Mouse (Mus musculus) MEL-GATA-1-ER (cell line): ENCODE data around the gene Hdac8.

ENCODE experiments used
- DNase-seq: peaks from one replicate; pipeline ENCODE4 v3.0.0-alpha.2; 2012; ENCODE audit warnings: low read depth; ENCODE audit errors: extremely low read depth

The Hdac8 gene

DNA sequence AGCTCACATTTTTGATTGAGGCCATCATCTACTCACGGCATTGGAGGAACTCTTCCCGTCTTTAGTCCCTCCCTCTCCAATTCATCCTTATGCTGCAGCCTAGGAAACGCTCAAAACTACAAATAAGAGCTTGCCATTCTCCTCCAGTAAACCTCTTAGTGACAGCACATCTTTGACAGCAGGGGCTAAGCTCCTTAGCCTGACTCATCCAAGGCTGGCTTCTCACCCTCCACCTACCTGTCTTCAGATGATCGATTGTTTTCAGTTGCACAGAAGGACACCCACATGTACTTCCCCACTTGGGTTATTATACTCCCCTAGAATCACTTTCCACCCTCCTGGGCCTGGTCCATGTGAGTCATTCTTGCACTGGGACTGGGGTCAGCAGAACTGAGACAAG lies 163.5 kb downstream of the Hdac8 start:
- no peak for DNase-seq

DNA sequence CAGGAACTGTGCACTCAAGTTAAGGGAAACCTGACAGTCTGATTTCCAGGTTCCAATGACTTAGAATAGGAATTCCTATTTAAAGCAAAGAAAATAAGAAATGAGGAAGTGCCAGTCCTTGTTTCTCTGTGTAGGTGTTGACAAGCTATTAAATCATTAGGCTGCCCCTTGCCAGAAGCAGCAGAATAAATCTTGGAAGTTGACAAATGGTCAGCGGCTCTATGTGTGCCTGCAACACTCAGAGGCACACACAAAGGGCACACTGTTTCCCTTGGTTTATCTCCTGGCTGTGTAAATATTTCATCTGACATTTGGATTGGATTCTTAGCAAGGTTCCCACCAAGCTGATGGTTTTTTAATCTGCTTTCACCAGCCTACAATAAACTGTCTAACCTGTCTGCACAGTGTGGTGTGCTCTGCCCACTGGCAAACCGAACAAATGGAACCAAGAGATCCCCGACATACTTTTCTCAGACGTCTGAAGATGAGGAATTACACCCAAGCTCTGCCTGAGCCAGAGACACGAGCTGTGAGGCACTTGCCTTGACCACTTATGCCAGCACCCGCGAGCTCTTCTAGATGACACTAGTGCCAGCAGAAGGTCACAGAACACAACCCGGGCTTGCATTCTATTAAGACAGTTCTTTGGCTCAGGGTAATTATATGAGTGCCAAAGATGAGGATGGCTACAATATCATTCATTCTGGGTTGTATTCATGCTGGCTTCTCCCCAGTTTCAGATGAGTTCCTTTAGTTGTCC lies 165.6 kb downstream of the Hdac8 start:
- DNase-seq: peak; percentile 1

DNA sequence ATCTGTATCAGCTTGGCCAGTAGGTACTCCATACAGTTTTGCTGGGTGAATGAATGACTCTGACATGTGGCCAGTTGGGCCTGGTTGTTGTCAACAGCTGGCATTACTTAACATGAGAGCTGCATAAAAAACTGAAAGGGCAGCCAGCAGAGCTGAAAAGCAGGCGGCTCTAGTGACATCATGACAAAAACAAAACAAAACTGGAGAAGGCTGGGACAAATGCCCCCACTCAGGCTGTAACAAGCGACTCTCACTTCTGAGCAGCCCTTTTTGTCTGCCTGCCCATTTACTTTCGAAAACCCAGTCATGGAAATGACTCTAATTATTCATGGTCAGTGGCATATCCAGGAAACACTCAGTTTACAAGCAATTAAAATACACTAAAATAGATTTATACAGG lies 185.5 kb downstream of the Hdac8 start:
- DNase-seq: no peak

DNA sequence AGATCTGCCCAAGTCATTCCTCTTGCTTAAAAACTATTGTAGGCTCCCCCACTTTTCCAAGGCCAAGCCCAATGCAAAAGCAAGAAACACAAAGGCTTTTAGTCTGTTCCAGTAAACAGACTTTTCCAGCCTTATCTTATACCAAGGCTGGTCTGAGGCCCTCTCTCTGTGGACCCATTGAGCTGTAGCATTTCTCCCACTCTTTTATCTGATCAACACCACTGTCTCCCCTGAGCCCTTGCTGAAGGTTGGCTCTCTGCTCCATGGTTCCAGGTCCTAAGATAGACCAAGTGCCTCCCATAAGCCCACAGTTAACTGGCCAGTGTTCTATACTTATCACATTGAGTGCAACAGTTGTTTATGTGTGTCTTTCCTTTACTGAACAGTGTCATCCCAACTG lies 185.9 kb downstream of the Hdac8 start:
- DNase-seq: no peak

DNA sequence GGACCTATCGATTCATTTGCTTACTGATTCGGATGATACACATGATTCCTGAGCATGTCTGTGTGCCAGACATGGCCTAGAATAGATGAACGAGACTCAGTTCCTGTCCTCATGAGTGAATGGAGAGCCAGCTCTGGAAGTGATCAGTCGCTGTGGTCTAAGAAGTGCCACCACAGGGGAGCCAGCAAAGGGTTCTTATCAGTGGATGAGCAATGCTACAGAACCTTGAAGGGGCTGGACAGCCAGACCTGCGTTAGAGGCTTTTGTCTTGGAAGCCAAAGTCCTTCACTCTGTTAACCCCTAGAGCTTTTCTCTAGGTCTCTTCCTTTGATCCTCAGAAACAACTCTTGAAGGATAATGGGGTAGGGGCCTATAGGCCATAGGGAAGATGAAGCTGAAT lies 186.4 kb downstream of the Hdac8 start:
- DNase-seq: no peak

DNA sequence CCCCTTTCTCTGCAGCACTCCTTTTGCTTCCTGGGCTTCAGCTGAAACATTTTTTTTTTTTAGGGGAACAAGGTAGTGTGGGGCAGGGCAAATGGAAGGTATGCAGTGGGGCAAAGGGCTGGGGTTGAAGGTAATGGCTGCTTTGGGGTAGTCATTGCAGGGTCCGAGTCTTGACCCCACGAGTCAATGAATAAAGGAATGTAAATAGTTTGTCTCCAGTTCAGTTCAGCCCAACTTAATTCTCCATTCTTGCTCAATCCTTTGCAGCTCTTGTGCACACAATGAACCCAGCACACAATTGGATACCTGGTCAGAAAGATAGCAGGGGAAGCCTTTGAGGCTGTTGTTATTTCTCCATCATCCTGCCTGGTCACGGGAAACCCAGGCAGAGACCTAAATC lies 194.0 kb downstream of the Hdac8 start:
- no peak for DNase-seq

DNA sequence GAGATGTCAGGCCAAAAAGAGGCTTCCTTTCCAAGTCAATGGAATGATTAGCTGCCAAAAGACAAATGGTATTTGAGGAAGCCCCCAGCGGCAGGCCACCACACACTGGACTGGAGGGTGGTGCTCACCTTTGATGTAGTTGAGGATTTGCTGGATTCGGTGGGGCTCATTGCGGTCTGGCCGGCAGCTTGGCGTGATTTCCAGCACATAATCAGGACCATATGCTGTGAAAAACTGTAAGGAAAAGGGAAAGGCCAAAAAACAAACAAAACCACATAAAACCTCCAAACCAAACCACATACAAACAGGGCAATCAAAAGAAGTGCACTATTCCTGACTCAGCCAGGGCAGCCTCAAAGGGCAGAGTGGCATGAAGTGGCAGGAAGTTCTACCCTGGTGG lies 197.6 kb downstream of the Hdac8 start:
- DNase-seq: no peak

DNA sequence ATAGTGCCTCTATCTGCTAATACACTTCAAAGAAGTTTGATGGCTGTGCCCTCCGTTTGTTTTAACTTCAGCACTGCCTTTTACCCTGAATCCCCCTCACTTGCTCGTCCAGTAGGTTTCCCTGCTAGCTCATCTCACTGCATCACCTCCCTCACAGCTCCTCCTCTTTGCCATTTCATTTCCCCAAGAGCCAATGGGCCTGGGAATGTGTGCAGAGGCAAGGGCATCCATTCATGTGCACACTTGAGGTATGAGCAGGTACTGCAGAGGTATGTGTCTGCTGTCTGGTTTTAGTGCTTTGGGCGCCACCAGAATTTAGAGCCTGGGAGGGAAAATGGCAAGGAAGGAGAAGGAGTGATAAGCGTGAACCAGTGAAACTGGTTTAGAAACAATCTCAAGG lies 199.4 kb downstream of the Hdac8 start:
- DNase-seq: no peak

DNA sequence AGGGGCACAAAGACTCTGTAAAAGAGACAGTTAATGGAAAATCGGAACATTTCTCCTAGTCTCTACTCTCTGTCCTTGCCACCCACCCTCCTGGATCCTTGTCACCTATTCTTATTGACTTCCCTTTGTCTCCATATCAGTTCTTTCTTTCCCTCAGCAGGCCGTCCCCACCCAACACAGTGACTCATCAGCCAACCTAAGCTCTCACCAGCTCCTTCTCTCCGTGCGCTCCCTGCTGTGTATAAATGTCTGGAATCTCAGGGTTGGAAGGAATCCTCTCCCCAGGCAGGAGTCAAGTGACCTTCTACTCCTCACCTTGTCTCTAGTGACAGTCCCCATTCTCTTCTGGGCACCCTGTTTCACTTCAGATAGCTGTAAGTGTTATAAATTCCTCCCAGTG lies 200.2 kb downstream of the Hdac8 start:
- peak; percentile 5 for DNase-seq

DNA sequence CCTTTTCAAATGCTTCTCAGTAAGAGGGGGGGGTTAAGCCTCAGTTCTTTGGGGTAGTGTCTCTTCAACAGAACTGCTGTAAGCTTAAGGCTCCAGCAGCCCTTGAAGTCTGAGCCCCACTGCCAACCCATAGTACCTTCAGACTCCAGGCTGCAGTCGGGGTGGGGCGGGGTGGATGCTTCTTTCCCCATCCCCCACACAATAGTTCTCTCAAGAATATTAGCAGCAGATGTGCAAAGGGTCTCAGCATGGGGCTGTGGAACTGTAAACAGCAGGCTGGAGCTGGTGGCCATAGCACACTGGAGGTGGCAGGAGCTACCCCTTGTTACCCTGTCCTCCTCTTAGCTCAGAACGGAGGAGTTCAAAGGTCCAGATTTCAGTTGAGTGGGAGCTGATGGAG lies 202.7 kb downstream of the Hdac8 start:
- DNase-seq: no peak

DNA sequence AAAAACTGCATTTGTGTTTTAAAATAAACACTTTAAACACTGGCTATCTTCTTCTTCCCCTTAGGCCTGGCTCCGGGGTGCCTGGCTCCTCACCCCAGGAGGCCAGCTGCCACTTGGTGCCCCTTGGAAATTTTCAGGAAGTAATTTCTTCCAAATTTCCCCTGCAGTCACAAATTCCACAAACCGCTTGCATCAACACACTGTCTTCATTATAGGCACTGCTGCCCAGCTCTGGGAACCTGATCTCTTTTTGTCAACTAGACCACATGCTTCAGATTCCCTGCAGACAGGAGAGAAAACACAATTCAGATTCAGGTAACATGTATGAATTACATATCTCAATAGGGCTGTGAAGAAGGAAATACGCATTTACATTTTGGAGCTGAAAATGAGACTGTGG lies 220.3 kb downstream of the Hdac8 start:
- no peak for DNase-seq

DNA sequence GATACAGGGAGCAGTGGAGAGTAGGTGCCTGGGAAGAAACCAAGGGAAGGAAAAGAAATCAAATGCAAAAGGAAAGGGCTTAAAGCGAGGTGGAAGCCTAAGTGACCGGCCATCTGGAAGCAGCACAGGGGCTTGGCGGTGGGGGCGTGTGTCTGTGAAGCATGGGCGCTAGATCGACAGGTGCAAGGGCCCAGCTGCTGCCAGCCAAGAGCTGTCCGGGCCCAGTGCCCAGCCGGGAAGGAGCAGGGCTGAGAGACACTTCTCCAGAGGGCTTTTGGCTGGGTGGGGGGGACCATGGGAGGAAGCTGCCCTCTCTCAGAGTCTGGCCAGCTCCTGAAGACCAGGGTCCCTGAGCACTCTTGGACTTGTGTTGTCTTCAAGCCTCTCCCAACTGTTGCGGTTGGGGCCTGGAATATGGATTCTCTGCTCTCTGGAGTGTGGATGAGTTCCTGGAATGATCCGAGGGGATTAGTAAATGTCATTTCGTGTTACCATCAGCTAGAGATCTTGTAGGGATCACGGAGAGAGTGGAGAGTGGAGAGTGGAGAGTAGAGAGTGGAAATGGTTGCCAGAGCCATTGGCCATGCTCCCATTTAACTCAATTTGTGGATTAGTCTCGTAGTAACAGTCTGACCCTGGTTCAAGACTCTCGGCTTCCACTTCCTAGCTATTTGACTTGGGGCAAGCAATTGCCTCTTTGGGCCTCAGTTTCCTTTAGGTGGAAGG lies 242.4 kb downstream of the Hdac8 start:
- no peak for DNase-seq

DNA sequence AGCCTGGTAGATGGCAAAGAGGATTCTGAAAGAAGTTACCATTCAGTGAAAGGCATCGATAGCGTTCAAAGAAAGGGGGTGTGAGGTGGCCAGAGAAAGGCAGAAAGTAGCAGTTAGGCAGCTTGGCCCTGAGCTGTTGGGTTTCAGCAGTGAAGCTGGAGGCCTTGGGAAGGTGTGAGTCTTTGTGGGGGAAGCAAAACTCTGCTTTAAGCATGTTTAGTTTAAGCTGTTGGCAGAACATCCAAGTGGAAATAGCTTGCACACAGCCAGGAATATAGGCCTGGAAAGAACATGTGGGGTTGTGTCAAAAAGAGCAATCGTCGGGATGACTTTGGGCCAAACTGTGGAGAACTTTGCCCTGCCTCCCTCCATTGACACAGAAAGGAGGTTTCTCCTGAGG lies 245.4 kb downstream of the Hdac8 start:
- DNase-seq: no peak

DNA sequence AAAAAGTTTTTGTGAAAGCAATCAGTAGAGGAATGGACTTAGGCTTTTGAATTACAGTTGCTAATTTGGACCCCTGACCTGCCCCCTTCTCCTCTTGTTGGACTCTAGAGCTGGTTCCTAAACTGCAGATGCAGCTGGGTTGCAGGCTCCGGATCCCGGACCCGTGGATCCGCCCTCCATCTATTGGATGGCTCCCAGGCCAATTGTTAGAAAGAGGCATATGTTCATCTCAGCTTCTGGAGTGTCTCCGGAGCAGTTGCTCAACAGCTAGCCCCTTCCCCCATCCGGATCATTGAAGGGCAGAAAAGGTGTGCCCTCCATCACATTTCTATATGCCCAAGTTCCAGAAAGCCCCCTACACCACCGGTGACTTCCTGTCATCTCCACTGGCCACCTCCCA lies 251.3 kb downstream of the Hdac8 start:
- no peak for DNase-seq

DNA sequence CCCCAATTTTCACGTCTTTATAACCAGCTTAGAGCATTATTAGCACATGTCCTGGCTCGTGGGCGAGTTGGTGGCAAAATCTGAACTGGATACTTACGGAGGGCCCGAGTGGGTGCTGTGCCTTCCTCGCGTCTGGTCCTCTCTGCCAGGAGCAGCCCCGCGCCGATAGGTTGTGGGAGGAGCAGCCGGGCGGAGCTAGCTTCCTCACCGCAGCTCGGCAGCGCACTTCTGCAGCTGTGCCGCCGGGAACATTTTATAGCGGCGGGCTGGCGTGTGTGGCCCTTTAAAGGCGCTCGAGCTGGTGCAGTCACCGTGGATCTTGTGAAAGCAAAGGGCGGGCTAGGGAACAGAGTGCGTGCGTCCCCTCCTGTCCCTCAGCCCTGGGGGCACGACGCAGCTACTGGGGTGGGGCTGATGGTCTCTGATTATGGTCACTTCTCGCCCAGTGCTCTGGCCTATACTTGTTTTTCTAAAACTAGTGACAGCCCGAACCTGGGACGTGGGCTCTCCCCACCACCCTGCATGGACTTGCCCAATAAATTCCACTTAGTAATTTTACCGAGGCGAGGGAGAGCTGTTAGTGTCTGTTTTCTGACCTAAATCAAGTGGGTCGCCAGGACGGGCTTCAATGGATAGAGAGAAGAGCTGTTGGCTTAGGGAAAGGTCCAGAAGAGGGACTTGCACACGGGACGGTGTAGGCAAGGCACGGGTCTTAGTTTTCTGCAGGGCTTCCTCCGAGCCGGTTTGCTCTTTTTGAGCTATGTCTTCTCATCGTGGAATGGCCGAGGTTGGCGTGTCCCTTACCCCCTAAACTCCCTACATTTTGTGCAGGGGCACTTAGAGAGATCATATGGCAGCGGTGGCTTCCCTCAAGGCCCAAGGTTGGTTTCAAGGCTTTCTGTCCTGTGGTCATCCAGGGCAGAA lies 253.0 kb downstream of the Hdac8 start, which contains the start of gene Cited1:
Gene Cited1, minus strand, starts transcription at position 245 of the 924 bp plus-strand sequence.
- no peak for DNase-seq

DNA sequence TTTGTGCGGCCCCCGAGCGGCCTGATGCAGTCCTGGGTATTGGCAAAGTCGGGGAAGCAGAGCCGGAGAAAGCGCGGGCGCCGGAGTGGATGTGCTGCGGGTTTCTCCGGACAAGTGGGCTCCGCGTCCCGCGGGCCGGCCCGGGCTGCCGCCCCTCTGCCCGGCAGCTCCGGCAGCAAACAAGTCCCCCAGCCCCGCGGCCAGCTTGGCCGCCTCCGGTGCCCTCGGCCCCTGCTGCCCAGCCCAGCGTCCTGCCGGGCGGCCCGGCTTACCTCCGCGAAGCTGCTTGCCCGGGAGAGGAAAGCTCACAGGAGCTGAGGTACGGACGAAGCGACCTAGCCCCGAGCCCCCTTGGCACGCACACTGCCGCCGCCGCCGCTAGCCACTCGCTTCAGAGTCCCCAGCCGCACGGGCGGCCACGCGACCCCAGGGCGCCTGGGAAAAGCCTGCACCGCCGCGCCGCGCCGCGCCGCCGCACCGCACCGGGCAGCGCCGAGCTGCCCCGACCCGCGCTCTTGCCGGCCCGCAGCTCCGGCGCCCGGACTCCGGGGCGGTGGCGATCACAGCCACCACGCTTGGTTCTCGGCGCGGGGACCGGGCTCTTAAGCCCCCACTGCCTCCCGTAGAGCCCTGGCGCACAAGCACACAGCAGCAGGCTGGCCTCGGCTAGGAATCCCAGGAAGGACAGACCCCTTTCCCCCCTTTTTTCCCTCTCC lies 253.8 kb downstream of the Hdac8 start:
- DNase-seq: no peak

DNA sequence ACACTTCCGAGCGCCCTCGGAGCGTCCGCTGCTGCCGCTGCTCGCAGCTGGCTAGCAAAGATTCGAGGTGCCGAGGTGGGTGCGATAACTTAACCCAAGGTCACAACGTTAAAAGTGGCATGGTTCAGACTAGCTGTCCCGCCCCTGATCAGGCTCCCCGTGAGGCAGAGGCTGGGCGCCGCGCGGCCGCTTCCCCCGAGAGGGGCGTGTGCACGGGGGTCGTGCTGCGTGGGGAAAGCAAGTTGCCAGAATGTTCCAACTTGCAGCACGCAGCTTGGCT lies 254.3 kb downstream of the Hdac8 start:
- DNase-seq: no peak

DNA sequence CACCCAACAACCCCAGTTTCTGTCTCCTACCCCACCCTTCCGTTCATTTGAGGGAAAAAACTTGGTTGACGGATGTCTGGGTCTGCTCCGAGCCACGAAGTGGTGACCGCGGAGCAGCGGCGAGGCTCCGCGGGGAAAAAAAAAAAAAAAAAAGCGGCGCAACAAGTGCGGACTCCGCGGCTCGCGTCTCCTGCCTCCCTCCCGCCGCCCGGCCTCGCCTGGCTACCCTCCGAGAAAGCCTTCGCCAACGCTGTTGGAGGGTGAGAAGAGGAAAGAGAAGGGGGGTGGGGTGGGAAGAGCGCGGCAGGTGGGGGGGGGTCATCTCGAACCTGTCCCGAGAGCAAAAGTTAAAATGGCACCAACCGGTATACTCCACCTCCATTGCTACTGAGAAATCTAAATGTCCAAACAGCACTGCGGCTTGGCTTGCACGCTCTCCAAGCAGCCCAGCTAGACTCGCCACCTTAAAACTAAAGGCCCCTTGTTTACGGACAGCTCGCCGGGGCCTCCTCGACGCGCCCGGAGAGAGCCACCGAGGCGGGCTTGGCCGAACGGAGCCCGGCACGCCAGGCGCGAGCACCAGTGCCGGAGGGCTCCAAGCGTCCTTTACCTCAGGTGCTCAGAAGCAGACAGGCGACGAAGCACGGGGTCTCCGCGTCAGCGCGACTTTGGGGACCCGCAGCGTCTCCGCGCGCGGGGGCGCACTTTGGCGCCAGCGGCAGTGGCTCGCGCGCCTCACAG lies 254.8 kb downstream of the Hdac8 start:
- no peak for DNase-seq

DNA sequence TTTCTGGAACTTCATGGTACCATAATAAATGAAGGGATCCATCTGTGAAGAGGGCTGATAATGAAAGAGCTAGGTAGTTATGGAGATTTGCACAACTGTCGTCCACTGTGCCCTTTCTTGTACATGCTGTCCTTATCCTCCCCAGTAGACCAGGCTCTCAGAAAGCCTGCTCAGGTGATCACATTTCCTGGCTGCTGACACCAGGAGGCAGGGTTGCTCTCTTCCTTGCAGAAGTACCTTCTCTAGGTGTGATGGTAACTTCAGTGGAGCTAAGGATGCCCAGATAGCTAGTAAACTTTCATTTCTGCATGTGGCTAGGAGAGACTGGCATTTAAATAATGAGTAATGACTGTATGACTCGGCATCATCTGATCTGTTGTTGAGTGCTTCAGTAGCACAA lies 260.8 kb downstream of the Hdac8 start:
- no peak for DNase-seq
